Mouse (Mus musculus): Measurements from ENCODE around the gene Smpdl3b.

DNA sequence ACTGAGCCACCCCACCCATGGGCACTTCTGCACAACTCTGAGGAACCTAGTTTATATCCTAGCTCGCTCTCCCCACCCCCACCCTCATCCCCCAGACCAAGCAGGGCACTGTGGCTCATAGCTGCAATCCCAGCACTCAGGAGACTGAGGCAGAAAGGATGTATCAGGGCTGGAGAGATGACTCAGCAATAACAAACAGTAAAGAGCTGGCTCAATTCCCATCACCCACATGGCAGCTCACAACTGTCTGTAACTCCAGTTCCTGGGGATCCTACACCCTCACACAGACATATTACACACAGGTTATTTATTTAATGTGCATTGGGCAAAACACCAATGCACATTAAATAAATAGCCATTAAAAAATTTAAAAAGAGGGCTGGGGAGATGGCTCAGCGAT lies 21.7 kb downstream of the Smpdl3b start:
- no peak for TF ChIP-seq CTCF (IDR thresholded peaks at IDR 0.05 in 2 of 3, conservative IDR thresholded peaks at IDR 0.05 in 1 of 3; ENCODE audit: control insufficient read depth in 1 of 3, insufficient read depth in 1 of 3, low read depth in 2 of 3, low read length in 3 of 3, poor library complexity in 1 of 3, severe bottlenecking in 1 of 3)
- TF ChIP-seq CHD1 (IDR thresholded peaks at IDR 0.05; ENCODE audit: low read depth, low read length), result no peak
- TF ChIP-seq USF2 (IDR thresholded peaks at IDR 0.05; ENCODE audit: borderline replicate concordance in 1 of 2, insufficient read depth in 1 of 2, low read depth in 1 of 2, low read length in 2 of 2), result no peak
- TF ChIP-seq RCOR1 (IDR thresholded peaks at IDR 0.05; ENCODE audit: low read depth, low read length), result peak; percentile 9; the same call in 1 of the 2 replicates
- no peak for TF ChIP-seq POLR2A (IDR thresholded peaks at IDR 0.05; ENCODE audit: control insufficient read depth in 1 of 2, insufficient read depth in 1 of 2, low read depth in 1 of 2, low read length in 2 of 2, poor library complexity in 1 of 2)
- TF ChIP-seq MAFK (IDR thresholded peaks at IDR 0.05; ENCODE audit: borderline replicate concordance, low read depth, low read length), result peak; percentile 89; the same call in 1 of the 2 replicates
- no peak for TF ChIP-seq TCF12 (IDR thresholded peaks at IDR 0.05; ENCODE audit: low read depth, low read length)
- no peak for TF ChIP-seq JUND (IDR thresholded peaks at IDR 0.05; ENCODE audit: low read depth, low read length)

All from MEL (cell line).